Mouse (Mus musculus): ENCODE measurements around the gene Mettl17.
"Not testable (repeated sequence)": the region's sequence is repeated elsewhere in the genome, so short reads cannot be mapped to it uniquely, and the experiment has no call there.

Mettl17 gene

GRCm38 (mm10) chr14:51884598-51885331 is at the start of gene Mettl17:
Gene Mettl17, plus strand, starts transcription at chr14:51884842.
- DNase-seq (ENCODE audit: low read depth, low spot score), result peak; percentile 97

DNA sequence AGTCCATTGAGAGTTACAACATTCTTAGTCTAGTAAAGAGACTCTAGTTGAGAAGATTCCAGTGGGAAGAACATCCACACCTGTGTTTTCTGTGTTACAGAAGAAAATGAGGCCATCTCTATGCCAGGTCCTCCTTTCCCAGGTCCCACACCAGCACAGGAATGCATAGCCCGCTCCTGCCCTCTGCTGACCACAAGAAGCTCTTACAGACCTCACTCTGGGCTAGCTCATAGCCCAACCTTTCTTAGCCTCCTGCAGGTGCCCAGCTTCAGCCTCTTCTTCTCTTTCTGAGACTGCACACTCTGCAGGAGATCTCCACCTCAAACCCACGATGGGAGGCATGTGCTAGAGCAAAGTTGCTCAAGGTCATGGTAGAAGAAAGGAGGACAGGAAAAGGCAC is 46.2 kb upstream of the Mettl17 start:
- not testable (repeated sequence) for DNase-seq (ENCODE audit: low read depth, low spot score)

- DNase-seq (ENCODE audit: low read depth, low spot score), result no peak
Observed at GRCm38 (mm10) chr14:51842250-51842649, 42.4 kb upstream of the Mettl17 start.

- no peak for DNase-seq (ENCODE audit: low read depth, low spot score)
Observed at GRCm38 (mm10) chr14:51842781-51843180, 41.9 kb upstream of the Mettl17 start.

- no peak for DNase-seq (ENCODE audit: low read depth, low spot score)
Observed at GRCm38 (mm10) chr14:51843882-51844281, 40.8 kb upstream of the Mettl17 start.

DNA sequence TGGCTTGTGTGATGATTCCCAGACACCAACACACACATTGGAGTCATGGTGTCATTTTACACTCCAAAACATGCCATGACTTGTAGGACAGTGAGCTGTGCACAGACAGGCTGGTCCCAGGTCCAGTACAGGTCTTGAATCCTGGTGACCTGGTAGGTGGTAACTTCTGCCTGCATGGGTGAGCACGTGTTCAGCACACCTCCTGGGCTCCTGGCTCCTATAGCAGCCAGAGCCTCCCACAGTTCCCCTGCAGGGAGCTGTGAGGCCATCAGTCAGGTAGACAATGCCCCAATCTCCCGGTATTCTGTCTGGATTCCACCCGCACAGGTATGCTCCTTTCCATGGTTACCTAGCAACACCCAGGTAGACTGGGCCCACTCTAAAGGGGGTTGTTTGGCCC is 38.1 kb upstream of the Mettl17 start:
- no peak for DNase-seq (ENCODE audit: low read depth, low spot score)

GRCm38 (mm10) chr14:51851006-51851405 is 33.6 kb upstream of the Mettl17 start:
- not testable (repeated sequence) for DNase-seq (ENCODE audit: low read depth, low spot score)

DNA sequence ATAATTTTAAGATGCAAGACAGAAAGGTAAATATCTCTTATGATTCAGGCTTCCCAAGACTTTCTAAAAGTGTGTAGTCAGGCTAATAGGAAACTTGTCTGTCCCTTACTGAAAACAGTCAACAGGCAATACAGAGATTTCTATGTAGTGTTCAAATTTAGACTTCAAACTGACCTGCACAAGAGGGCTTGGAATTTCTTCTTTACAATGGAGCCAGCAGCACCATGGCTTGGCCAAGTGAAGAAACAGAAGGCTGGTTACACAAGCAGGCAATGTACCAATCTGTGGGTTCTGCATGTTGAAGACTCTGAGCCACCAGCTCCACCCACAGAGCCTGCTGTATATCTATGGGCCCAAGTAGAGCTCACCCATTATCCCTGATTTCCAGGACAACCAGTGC is 31.2 kb upstream of the Mettl17 start, which contains the start of gene Ear6:
TSS of gene Ear6 (plus strand) at position 301 of the 400 bp plus-strand sequence.
- no peak for DNase-seq (ENCODE audit: low read depth, low spot score)

- not testable (repeated sequence) for DNase-seq (ENCODE audit: low read depth, low spot score)
Observed at GRCm38 (mm10) chr14:51855280-51855679, 29.4 kb upstream of the Mettl17 start.

DNA sequence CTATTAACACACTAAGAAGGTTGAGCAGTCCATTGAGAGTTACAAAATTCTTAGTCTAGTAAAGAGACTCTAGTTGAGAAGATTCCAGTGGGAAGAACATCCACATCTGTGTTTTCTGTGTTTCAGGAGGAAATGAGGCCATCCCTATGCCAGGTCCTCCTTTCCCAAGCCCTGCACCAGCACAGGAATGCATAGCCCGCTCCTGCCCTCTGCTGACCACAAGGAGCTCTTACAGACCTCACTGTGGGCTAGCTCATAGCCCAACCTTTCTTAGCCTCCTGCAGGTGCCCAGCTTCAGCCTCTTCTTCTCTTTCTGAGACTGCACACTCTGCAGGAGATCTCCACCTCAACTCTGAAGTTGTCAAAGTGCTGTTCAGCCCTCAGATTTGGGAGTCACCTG is 21.0 kb upstream of the Mettl17 start:
- not testable (repeated sequence) for DNase-seq (ENCODE audit: low read depth, low spot score)

GRCm38 (mm10) chr14:51870756-51871155 is 13.9 kb upstream of the Mettl17 start:
- DNase-seq (ENCODE audit: low read depth, low spot score), result no peak

DNA sequence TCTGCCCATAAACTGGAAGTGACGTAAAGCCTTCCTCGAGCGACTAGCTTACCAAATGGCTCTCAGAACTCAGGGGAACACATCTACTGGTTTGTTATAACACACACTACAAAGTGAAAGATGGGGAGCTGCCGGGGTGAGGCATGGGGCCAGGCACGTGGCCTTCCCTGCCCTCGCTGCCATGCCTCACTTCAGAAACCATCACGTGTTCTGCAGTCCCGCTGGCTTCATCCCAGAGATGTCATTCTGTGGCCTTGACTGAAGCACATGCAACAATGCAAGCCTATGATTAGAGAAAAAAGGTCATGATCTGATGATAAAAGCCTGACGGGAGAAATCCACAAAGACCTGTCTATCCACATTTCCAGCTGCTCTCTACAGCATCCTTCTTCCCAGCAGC is 12.9 kb upstream of the Mettl17 start:
- no peak for DNase-seq (ENCODE audit: low read depth, low spot score)

- no peak for DNase-seq (ENCODE audit: low read depth, low spot score)
Observed at GRCm38 (mm10) chr14:51877517-51877916, 7.1 kb upstream of the Mettl17 start.

DNA sequence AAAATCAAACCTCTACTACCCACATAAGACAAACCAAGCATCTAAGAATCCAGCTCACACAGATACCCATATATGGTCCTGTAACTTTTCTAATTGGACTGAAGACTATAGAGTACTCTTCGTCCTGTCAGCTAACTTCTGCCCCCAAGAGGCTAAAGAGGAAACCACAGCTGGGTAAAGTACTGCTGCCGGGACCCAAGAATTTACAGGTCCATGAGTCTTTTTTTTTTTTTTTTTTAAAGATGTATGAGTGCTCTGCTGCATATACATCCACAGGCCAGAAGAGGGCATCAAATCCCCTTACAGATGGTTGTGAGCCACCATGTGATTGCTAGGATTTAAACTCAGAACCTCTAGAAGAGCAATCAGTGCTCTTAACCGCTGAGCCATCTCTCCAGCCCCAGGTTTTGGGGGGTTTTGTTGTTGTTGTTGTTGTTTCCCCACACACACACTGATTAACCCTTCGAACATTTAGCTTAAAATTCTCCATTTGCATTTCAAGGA is 1.1 kb upstream of the Mettl17 start:
- DNase-seq (ENCODE audit: low read depth, low spot score), result peak; percentile 71

DNA sequence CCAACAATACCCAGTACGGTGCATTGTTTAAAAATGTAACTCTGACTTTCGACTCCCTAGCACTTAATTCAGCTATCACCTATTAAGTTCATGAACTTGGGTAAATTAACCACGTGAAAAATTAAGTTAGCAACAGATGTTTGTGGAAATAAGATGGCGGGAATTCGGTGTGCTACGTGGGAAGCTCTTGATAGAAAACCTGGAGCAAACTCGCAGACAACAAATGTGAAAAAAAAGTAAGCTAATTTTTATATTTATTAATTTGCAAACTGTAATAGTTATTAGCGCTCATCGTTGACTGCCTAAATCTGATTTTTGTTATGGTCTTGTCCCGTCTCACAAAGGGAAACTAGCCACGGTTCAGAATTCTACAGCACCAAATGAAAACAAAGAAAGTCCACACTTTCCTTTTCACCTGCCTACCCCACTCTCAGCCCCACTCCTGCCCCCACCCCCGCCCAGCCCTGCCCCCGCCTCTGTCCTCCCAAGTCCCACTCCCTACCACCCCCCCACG is 554 bp upstream of the Mettl17 start:
- DNase-seq (ENCODE audit: low read depth, low spot score), result no peak

- DNase-seq (ENCODE audit: low read depth, low spot score), result no peak
Observed at GRCm38 (mm10) chr14:51886051-51886450, 1.4 kb downstream of the Mettl17 start.

GRCm38 (mm10) chr14:51889833-51890232 is 5.2 kb downstream of the Mettl17 start:
- no peak for DNase-seq (ENCODE audit: low read depth, low spot score)

DNA sequence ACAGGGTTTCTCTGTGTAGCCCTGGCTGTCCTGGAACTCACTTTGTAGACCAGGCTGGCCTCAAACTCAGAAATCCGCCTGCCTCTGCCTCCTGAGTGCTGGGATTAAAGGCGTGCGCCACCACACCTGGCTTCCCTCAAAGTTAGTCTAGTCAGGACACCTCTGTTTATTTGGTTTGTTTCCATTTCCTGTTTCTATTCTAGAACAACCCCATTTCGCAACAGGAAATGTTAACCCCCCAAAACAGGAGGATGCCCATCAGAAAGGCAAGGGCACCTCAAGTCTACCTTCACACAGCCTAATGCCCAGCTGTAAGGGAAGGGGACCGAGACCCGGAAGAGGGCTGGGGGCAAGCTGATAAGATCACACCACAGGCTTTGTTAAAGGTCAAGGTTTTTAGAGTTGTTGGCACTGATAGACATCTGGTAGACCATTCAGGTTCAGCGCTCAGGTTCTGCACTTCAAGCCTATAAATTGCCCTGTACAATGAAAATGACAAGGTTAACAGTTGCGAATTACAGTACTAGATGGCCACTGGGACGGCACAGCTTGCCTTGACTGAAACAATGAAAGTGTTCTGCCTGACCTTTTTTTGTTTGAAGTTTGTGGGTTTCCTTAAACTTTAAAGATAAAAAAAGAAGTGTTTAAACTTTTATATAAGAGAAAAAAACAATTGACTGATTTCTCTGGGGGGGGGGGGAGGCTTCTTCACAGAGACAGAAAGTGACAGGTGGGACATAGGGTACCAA is 7.7 kb downstream of the Mettl17 start, which contains the start of gene Slc39a2:
TSS of gene Slc39a2 (plus strand) at position 699 of the 749 bp plus-strand sequence.
- DNase-seq (ENCODE audit: low read depth, low spot score), result no peak

- DNase-seq (ENCODE audit: low read depth, low spot score), result no peak
Observed at GRCm38 (mm10) chr14:51893094-51893794, 8.6 kb downstream of the Mettl17 start.

DNA sequence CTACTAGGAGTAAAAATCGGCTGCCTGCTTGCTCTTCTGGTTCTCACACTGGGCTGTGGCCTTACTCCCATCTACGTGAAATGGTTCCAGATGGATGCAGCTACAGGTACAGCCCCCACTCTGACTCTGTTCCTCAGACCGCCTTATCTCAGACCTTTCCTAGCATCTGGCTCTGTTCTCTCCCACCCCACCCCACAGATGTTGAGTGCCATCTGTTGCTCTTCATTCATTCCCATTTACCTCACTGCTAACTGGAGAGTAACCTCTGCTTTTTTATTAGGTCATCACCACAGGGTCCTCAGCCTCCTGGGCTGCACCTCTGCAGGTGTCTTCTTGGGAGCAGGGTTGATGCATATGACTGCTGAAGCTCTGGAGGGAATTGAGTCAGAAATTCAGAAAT is 9.2 kb downstream of the Mettl17 start:
- no peak for DNase-seq (ENCODE audit: low read depth, low spot score)

DNA sequence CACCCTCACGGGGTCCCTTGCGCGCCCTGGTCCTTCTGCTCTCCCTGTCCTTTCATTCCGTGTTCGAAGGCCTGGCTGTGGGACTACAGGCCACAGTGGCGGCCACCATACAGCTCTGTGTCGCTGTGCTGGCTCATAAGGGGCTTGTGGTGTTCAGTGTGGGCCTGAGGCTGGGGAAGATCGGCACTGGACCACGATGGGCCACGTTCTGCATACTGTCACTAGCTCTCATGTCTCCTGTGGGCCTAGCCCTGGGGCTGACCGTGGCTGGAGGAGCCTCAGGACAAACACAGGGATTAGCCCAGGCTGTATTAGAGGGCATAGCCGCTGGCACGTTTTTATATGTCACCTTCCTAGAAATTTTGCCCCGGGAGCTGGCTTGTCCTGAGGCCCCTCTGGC is 10.4 kb downstream of the Mettl17 start:
- no peak for DNase-seq (ENCODE audit: low read depth, low spot score)

- no peak for DNase-seq (ENCODE audit: low read depth, low spot score)
Observed at GRCm38 (mm10) chr14:51896019-51896418, 11.4 kb downstream of the Mettl17 start.
